Mouse (Mus musculus) ovary, adult 18-20 months (tissue): Measurements from ENCODE around the gene Neurod6.

Source experiments
- DNase-seq: peaks from one replicate; pipeline ENCODE4 v3.0.0; 2022; ENCODE audit warnings: low spot score, mixed read lengths

Neurod6 gene

DNA sequence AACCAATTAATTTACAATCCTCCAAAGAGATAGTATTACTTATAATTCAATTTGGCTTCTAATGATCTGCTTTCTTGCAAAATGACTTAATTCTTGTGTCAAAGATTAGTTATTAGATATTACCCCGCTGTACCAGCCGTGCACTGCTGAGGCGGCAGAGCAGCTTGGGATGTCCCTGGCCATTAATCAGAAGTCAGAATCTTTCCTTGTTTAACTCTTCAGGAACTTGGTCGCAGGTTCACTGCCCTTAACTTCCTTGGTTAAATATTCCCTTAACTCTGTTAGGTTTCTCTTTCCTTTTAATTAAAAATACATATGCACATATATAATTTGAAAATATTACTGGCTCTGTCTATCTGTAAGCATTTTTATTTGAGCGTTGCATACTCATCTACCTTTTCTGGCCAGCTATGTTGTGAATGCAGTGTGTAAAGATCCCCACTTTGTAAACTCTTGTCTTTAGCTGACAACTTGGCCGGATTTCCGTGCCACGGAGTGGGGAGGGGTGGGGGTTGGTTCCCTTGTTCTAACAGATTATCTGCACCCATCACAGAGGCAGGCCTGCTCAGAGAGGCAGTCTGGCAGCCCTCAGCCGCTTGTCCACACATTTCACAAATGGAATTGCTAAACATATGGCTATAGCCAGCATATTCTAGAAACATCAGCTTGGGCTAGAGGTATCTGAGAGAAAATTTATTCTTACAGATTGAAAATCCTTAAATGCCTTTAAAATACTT lies 34.1 kb downstream of the Neurod6 start:
- DNase-seq, result no peak

DNA sequence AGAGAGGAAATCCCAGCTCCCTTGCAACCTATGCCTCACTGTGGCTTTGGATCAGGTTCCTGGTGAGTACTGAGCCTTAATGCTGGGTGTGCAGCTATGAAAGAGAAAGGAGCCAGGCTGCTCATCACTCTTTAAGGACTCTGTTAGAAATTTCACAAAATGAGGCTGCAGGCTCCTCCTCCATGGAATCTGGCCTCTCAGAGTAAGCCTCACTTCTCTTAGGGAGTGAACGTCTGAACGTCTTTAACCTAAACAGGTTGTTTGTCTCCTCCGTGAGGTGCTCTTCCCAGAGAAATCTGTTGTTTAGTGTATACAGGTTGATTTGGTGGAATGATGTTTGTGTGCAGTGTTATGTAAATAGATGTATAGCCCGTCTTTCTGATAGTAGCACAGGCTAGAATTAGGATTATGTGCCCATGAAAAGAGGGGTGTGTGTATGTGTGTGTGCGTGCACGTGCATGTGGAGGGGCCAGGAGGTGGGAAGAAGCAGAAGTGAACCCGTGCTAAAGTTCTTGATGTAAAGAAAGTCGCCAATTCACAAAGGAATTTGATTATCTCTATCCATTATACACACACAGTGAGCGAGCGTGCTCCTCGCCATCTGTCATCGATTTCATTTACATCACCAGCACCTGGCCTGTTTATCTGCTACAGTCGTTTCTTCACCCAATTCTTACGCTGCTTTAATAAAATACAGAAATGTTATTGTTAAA lies 34.8 kb downstream of the Neurod6 start:
- DNase-seq, result no peak

DNA sequence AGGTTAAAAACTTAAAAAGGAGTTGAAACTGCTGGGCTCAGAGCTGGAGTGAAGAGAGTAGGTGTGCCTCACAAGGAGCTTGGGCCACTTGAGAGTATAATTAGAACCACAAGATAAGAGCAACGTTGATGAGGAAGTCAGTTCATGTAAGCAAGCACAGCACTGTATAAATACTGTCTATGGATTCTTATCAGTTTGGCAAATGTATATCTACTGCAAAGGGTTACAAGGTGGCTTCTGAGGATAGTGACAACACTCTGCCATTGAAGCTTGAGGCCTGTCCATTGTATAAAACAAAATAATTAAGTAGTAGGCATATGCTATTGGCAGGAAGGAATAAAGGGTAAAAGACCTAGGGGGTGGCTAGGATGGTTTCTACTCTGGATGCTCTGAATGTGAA lies 46.4 kb downstream of the Neurod6 start:
- DNase-seq, result no peak
